Mouse (Mus musculus): ENCODE data around the gene Tmem8b. TPM values are rescaled to one million over a fixed set of nuclear protein-coding genes. Genes with fewer than 3 reads are reported as not detected.

Gene Tmem8b
- total and polyA plus RNA-seq, 3 experiments, result 0.76 to 2.9 (median 2.9) TPM

- no peak overlapping the region for H3K4me3 ChIP-seq (ENCODE audit: low read depth, low read length)
- DNase-seq (ENCODE audit: low spot score) (no peak), ATAC-seq (ENCODE audit: extremely low read depth, insufficient number of reproducible peaks, low FRiP score, poor library complexity, severe bottlenecking) (no peak)
- no peaks in the 10 kb centered on the region for H3K36me3 ChIP-seq (replicated peaks)
- peaks cover 13% of the 10 kb centered on the region for H3K27me3 ChIP-seq (ENCODE audit: insufficient read depth, low read length)
- no peak for TF ChIP-seq POLR2AphosphoS5 (IDR thresholded peaks at IDR 0.05; ENCODE audit: insufficient replicate concordance, low read depth, low read length)
- TF ChIP-seq CTCF (IDR thresholded peaks at IDR 0.05; ENCODE audit: low read depth, low read length), result no peak
- TF ChIP-seq TAL1 (conservative IDR thresholded peaks at IDR 0.05; ENCODE audit: low read depth, low read length), result no peak
- TF ChIP-seq GATA2 (IDR thresholded peaks at IDR 0.05; ENCODE audit: borderline replicate concordance, low read depth, low read length), result no peak
- no peak for TF ChIP-seq GATA1 (IDR thresholded peaks at IDR 0.05; ENCODE audit: borderline replicate concordance, low read length)
- peaks cover 35% of the 10 kb centered on the region for H3K4me1 ChIP-seq (ENCODE audit: insufficient read depth, low read depth, low read length)
- no peaks in the 10 kb centered on the region for H3K9me3 ChIP-seq (replicated peaks)
Measured at GRCm38 (mm10) chr4:43691026-43691425, 22.3 kb downstream of the Tmem8b start.

GRCm38 (mm10) chr4:43693806-43694241 is 25.1 kb downstream of the Tmem8b start:
- Histone ChIP-seq H3K4me3 (ENCODE audit: low read depth, low read length) (no peak overlapping the region), H3K9me3 (replicated peaks) (no peaks in the 10 kb centered on the region), H3K27me3 (ENCODE audit: insufficient read depth, low read length) (peaks cover 20% of the 10 kb centered on the region), H3K36me3 (replicated peaks) (no peaks in the 10 kb centered on the region), H3K4me1 (ENCODE audit: insufficient read depth, low read depth, low read length) (peaks cover 42% of the 10 kb centered on the region)
- ATAC-seq (ENCODE audit: extremely low read depth, insufficient number of reproducible peaks, low FRiP score, poor library complexity, severe bottlenecking) (peak; percentile 51; the same call in 1 of the 2 replicates), DNase-seq (ENCODE audit: low spot score) (peak; percentile 15)
- no peak for TF ChIP-seq GATA1 (IDR thresholded peaks at IDR 0.05; ENCODE audit: borderline replicate concordance, low read length)
- no peak for TF ChIP-seq POLR2AphosphoS5 (IDR thresholded peaks at IDR 0.05; ENCODE audit: insufficient replicate concordance, low read depth, low read length)
- TF ChIP-seq TAL1 (conservative IDR thresholded peaks at IDR 0.05; ENCODE audit: low read depth, low read length), result no peak
- no peak for TF ChIP-seq GATA2 (IDR thresholded peaks at IDR 0.05; ENCODE audit: borderline replicate concordance, low read depth, low read length)
- no peak for TF ChIP-seq CTCF (IDR thresholded peaks at IDR 0.05; ENCODE audit: low read depth, low read length)

GRCm38 (mm10) chr4:43694439-43695248 is 25.9 kb downstream of the Tmem8b start:
- TF ChIP-seq TAL1 (conservative IDR thresholded peaks at IDR 0.05; ENCODE audit: low read depth, low read length) (peak; percentile 9; the same call in 1 of the 2 replicates), GATA1 (IDR thresholded peaks at IDR 0.05; ENCODE audit: borderline replicate concordance, low read length) (no peak)
- Histone ChIP-seq H3K4me3 (ENCODE audit: low read depth, low read length) (no peak overlapping the region), H3K4me1 (ENCODE audit: insufficient read depth, low read depth, low read length) (peaks cover 42% of the 10 kb centered on the region), H3K9me3 (replicated peaks) (no peaks in the 10 kb centered on the region), H3K36me3 (replicated peaks) (no peaks in the 10 kb centered on the region), H3K27me3 (ENCODE audit: insufficient read depth, low read length) (peaks cover 20% of the 10 kb centered on the region)
- DNase-seq (ENCODE audit: low spot score) (peak; percentile 35), ATAC-seq (ENCODE audit: extremely low read depth, insufficient number of reproducible peaks, low FRiP score, poor library complexity, severe bottlenecking) (no peak)

- Histone ChIP-seq H3K27me3 (ENCODE audit: insufficient read depth, low read length) (peaks cover 23% of the 10 kb centered on the region), H3K4me3 (ENCODE audit: low read depth, low read length) (no peak overlapping the region), H3K36me3 (replicated peaks) (no peaks in the 10 kb centered on the region), H3K4me1 (ENCODE audit: insufficient read depth, low read depth, low read length) (peaks cover 42% of the 10 kb centered on the region), H3K9me3 (replicated peaks) (no peaks in the 10 kb centered on the region)
- ATAC-seq (ENCODE audit: extremely low read depth, insufficient number of reproducible peaks, low FRiP score, poor library complexity, severe bottlenecking), result no peak
- TF ChIP-seq TAL1 (conservative IDR thresholded peaks at IDR 0.05; ENCODE audit: low read depth, low read length) (no peak), CTCF (IDR thresholded peaks at IDR 0.05; ENCODE audit: low read depth, low read length) (no peak), GATA2 (IDR thresholded peaks at IDR 0.05; ENCODE audit: borderline replicate concordance, low read depth, low read length) (no peak), POLR2AphosphoS5 (IDR thresholded peaks at IDR 0.05; ENCODE audit: insufficient replicate concordance, low read depth, low read length) (no peak), GATA1 (IDR thresholded peaks at IDR 0.05; ENCODE audit: borderline replicate concordance, low read length) (no peak)
- peak; percentile 43 for DNase-seq (ENCODE audit: low spot score)
Measured at GRCm38 (mm10) chr4:43695249-43695671, 26.5 kb downstream of the Tmem8b start.

GRCm38 (mm10) chr4:43696561-43696960 is 27.8 kb downstream of the Tmem8b start:
- no peaks in the 10 kb centered on the region for H3K9me3 ChIP-seq (replicated peaks)
- ATAC-seq (ENCODE audit: extremely low read depth, insufficient number of reproducible peaks, low FRiP score, poor library complexity, severe bottlenecking) (no peak), DNase-seq (ENCODE audit: low spot score) (no peak)
- TF ChIP-seq TAL1 (conservative IDR thresholded peaks at IDR 0.05; ENCODE audit: low read depth, low read length), result no peak
- TF ChIP-seq POLR2AphosphoS5 (IDR thresholded peaks at IDR 0.05; ENCODE audit: insufficient replicate concordance, low read depth, low read length), result no peak
- TF ChIP-seq GATA2 (IDR thresholded peaks at IDR 0.05; ENCODE audit: borderline replicate concordance, low read depth, low read length), result no peak
- H3K4me1 ChIP-seq (ENCODE audit: insufficient read depth, low read depth, low read length), result peaks cover 42% of the 10 kb centered on the region
- no peak overlapping the region for H3K4me3 ChIP-seq (ENCODE audit: low read depth, low read length)
- H3K36me3 ChIP-seq (replicated peaks), result no peaks in the 10 kb centered on the region
- peaks cover 18% of the 10 kb centered on the region for H3K27me3 ChIP-seq (ENCODE audit: insufficient read depth, low read length)

GRCm38 (mm10) chr4:43700707-43701106 is 31.9 kb downstream of the Tmem8b start, which contains the start of gene Olfr70:
TSS of gene Olfr70 (minus strand) at chr4:43700807.
- peaks cover 37% of the 10 kb centered on the region for H3K27me3 ChIP-seq (ENCODE audit: insufficient read depth, low read length)
- peaks cover 10% of the 10 kb centered on the region for H3K4me1 ChIP-seq (ENCODE audit: insufficient read depth, low read depth, low read length)
- no peaks in the 10 kb centered on the region for H3K36me3 ChIP-seq (replicated peaks)
- DNase-seq (ENCODE audit: low spot score), result no peak
- H3K4me3 ChIP-seq (ENCODE audit: low read depth, low read length), result no peak within 1 kb of the TSS
- no peak for TF ChIP-seq CTCF (IDR thresholded peaks at IDR 0.05; ENCODE audit: low read depth, low read length)
- TF ChIP-seq GATA2 (IDR thresholded peaks at IDR 0.05; ENCODE audit: borderline replicate concordance, low read depth, low read length), result no peak
- TF ChIP-seq POLR2AphosphoS5 (IDR thresholded peaks at IDR 0.05; ENCODE audit: insufficient replicate concordance, low read depth, low read length), result no peak
- no peak for TF ChIP-seq GATA1 (IDR thresholded peaks at IDR 0.05; ENCODE audit: borderline replicate concordance, low read length)
- TF ChIP-seq TAL1 (conservative IDR thresholded peaks at IDR 0.05; ENCODE audit: low read depth, low read length), result no peak
- H3K9me3 ChIP-seq (replicated peaks), result no peaks in the 10 kb centered on the region
- no peak for ATAC-seq (ENCODE audit: extremely low read depth, insufficient number of reproducible peaks, low FRiP score, poor library complexity, severe bottlenecking)

Measured in G1E (cell line).